Mouse (Mus musculus): Measurements from ENCODE around the gene Commd6.

DNA sequence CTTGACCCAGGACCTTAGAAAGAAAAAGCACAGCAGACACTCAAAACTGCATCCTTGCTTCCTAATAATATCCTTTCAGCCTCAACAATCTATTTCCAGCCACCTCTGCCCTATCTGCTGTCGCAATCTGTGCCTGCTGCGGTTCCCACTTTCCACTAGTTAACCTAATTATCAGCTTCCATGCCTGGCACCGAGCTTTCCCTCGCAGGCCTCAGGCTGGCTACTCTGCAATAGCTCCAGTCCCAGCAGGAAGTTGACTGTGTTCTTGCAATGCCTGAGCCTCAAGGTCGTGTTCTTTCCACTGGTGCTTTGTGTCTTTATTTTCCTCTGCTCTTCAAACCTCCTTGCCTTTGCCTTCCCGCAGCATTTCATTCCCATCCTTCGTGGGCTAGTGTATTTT, 54.4 kb downstream of the Commd6 start:
- TF ChIP-seq POLR2A (IDR thresholded peaks at IDR 0.05; ENCODE audit: control insufficient read depth, extremely low read depth, insufficient read depth, low read length, poor library complexity) (no peak), CTCF (IDR thresholded peaks at IDR 0.05; ENCODE audit: borderline replicate concordance, control insufficient read depth, extremely low read depth, insufficient read depth, low read length, poor library complexity) (no peak)
